Mouse (Mus musculus) frontal cortex, postnatal 10 days (tissue): ENCODE measurements at regions not wholly inside any gene's neighbourhood (a gene's known extent, or its start where the extent isn't known, plus 50 kb on each side); places are given as distances from the start of the nearest gene placed in this dataset.

ENCODE experiments used
- DNase-seq, 2 experiments: peaks; one replicate each; pipeline ENCODE4 v3.0.0; 2022; ENCODE audit warnings: low spot score in 2 of 2, mixed read lengths in 1 of 2

DNA sequence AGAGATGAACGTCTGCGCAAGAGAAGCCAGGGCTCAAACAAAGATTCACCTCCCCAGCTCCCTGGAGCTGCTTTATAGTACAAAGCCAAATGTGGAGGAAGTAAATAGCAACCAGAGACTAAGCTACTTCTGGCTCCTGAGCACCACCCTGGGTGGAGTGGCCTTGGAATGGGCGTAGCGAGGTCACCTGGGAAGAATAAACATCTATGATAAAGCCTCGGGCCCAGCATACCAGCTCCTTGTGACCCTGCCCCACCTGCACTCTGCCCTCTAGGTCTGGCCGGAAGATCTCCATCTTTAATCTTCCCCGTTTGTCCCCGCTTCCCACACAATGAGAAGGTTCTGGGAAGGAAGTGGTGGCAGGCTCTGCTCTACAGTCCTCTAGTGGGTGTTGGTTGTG is 61.0 kb upstream of the Ptpn3 start:
- DNase-seq: no peak

DNA sequence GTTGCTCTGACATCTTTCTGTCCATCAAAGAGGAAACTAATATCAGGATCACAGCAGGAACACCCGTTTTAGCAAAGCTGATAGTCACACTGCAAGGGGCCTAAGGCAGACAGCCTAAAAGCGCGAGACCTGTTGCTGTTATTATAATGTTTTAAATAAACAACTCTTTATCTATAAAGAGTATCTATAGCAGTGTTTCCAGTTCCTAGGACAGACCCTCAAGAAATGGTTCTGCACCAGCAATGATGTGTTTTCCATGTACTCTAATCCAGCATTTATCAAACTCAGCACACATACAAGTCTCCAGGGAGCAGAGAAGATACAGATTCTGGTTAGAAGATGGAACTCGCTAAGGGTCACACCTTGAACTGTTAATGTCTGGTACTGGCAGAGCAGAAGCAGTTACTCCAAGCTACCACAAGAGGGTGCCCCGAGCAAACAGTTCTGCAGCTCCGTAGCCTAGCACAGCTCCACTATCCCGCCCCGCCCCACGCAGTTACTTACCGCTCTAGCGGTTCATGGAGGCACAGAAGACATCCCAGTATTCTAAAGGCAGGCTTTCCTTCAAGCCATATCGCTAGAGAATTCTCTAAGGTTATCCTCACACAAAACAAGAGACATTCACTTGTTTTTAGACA is 64.2 kb upstream of the Palm2 start:
- DNase-seq: peak; percentile 40 to 80

DNA sequence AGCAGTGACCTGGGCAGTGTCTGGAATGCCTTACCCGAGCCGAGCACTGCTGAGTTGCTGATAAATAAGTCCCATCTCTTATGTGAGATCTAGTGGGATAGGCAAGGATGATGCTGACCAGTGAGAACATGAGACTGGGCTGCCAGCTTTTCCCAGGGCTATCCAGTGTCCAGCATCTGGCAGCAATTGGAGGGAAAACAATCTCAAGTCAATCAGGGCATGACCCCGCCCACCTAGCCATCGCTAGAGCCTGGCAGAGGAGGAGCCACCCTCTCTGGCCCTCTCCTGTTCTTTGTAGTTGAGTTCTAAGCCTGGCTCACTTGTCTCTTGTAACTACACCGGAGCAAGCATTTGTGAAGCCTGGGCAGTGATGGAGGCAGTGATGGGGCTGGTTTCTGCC is 56.2 kb upstream of the Palm2 start:
- no peak for DNase-seq

DNA sequence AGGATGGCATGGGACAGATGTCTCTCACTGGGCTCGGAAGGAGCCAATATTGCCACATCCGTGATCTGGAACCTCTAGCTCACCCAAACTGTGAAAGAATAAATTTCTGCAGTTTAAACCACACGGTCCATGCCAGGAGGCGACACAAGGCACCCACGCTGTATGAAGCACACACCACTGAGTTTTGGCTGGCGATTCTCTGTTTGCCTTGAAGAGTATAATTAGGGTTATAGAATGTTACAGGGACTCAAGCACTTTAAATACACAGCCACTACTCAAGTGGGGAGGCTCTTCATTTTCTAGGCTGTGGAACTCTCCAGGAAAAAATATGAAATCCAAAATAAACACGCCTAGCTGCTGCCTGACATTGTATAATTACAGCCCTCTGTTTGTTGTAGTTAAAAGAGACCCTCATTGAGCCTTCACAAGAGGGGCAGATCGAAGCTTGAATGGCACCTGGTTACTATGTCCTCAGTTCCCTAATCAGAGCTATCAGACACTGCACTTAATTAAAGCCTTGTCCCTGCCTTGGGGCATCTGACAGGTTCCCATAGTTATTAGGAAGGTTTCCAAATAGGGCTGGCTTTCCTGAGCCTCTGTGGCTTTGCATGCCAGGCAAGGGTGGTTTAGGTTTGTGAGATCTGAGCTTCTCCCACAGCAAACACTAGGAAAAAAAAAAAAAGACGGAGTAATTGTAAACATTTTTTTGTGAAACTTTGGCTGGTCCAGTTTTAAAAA is 53.8 kb upstream of the Palm2 start:
- no peak for DNase-seq

DNA sequence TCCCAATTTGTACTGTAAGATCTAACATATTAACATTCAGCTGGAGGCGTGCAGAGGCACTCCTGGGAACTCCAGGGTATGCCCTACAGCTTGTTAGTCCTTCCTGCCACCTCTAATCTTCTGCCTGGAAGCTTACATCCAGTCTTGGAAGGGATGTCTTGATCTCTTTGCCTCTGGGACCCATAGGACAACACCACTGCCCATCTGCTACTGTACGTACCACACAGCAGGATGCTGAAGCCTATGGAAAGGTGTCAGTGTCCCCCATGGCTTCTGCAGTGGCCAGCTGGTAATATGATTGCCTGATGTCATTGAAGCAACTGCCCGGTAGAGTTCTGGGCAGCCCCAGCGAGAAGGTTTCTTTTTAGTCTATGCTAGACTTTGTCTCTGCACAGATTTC is 52.7 kb upstream of the Palm2 start:
- no peak for DNase-seq
